In the genomic region with DNA sequence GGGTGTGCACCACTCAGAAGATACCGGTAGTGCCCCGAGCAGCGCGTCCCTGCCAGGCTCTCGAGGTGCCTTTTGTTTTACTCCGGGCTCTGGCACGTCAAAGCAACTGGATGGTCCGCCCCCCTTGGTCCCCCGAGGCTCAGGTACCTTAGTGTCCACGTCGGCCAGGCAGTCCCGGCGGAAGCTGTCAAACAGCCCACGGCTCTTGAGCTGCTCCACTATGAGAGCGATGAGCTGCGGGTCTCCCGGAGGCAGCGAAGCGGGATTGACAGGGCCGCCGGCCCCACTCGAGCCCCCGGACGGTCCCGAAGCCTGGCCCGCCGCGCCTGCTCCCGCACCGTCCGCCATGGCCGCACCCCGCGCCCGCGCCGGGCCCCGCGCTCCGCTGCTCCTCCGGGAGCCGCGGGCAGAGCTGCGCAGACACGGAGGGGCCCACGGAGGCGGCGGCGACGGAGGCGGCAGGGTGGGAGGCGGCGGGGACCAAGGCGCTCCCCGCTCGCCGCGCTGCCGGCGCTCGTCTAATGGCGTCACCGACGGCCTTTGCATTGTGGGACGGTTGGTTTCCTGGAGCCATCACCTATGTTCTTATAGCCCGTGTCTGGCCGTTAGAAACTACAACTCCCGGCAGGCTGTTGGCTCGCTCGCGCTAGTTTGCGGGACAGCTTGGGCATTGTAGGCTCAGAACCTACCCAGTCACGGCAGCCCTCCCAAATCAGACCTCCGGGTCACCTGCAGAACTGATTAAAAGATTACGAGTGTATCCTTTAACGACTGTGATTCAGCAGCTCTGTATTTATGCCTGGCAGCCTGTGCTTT, we compare ENCODE assay signal across 8 mouse cellular contexts. TPM values are rescaled to one million over a fixed set of nuclear protein-coding genes. Genes with fewer than 3 reads are reported as not detected.
DNase-seq lines count a peak whose midpoint lies in the region; ATAC-seq and TF ChIP-seq lines count a peak whose summit lies in the region.

A gene (minus strand): TSS at position 532 of the 816 bp plus-strand sequence.

- peak within 1 kb of the TSS; percentile 93 for H3K9ac ChIP-seq in lung, postnatal 0 days (replicated peaks; ENCODE audit: low read depth)

- peak within 1 kb of the TSS; percentile 95 for H3K27ac ChIP-seq in hindbrain, embryonic 10.5 days
- H3K27ac ChIP-seq in lung, postnatal 0 days (ENCODE audit: low read length), result peak within 1 kb of the TSS; percentile 51; the same call in 1 of the 2 replicates

- no peak for TF ChIP-seq CTCF in lung, postnatal 0 days (IDR thresholded peaks at IDR 0.05)

- peak within 1 kb of the TSS; percentile 72 for H3K4me2 ChIP-seq in lung, postnatal 0 days (replicated peaks; ENCODE audit: low read depth, low read length)

- no peaks in the 10 kb centered on the region for H3K27me3 ChIP-seq in hindbrain, embryonic 10.5 days (ENCODE audit: insufficient read depth, poor library complexity, severe bottlenecking)
- no peaks in the 10 kb centered on the region for H3K27me3 ChIP-seq in lung, postnatal 0 days (replicated peaks; ENCODE audit: insufficient read depth, low read length)

- ATAC-seq in frontal cortex, adult (ENCODE audit: low TSS enrichment), result peak; percentile 96
- peak; percentile 99 for ATAC-seq in lung, postnatal 0 days

- peaks cover 23% of the 10 kb centered on the region for H3K4me1 ChIP-seq in hindbrain, embryonic 10.5 days (replicated peaks)
- peaks cover 4% of the 10 kb centered on the region; the same call in 1 of the 2 replicates for H3K4me1 ChIP-seq in lung, postnatal 0 days (ENCODE audit: insufficient read depth, low read depth, low read length)

- H3K4me3 ChIP-seq in hindbrain, embryonic 10.5 days, result peak within 1 kb of the TSS; percentile 95
- H3K4me3 ChIP-seq in lung, postnatal 0 days (ENCODE audit: low read depth, low read length), result peak within 1 kb of the TSS; percentile 98

- no peak for TF ChIP-seq EP300 in lung, postnatal 0 days (IDR thresholded peaks at IDR 0.05)

- no peaks in the 10 kb centered on the region for H3K9me3 ChIP-seq in hindbrain, embryonic 10.5 days
- H3K9me3 ChIP-seq in lung, postnatal 0 days (ENCODE audit: low read length), result no peaks in the 10 kb centered on the region

- peak; percentile 88 for DNase-seq in MEL-GATA-1-ER (ENCODE audit: extremely low read depth, low read depth)
- DNase-seq in cerebellum, adult 8-10 months, result peak; percentile 93
- DNase-seq in hindbrain, embryonic 10.5 days (ENCODE audit: low spot score), result peak; percentile 92
- peak; percentile 97 for DNase-seq in layer of hippocampus, adult 9-11 months
- peak; percentile 98 for DNase-seq in lung, postnatal 0 days (ENCODE audit: low spot score)
- peak; percentile 83 for DNase-seq in ovary, postnatal 14 days (ENCODE audit: low spot score)
- DNase-seq in thymus, postnatal 14 days, result peak; percentile 93

- H3K36me3 ChIP-seq in hindbrain, embryonic 10.5 days, result peaks cover 38% of the 10 kb centered on the region
- H3K36me3 ChIP-seq in lung, postnatal 0 days (ENCODE audit: insufficient read depth, low read length), result no peaks in the 10 kb centered on the region

- under 1% methylated on average over 76 of the region's 76 CpGs for WGBS in hindbrain, embryonic 10.5 days
- under 1% methylated on average over 61 of the region's 76 CpGs for WGBS in lung, postnatal 0 days

RNA-seq across cellular contexts. Expression of the gene that starts here (rescaled TPM):
- 123 and 136 TPM in 2 replicates for polyA plus RNA-seq in hindbrain, embryonic 10.5 days (2016; fragmentation: Nextera tagmentation; extraction: Ambion mirVana)
- 51.1 and 53.2 TPM in 2 replicates for polyA plus RNA-seq in lung, postnatal 0 days (2015; fragmentation: Nextera tagmentation; extraction: Ambion mirVana)

Comparison
In these comparisons a context has a peak if more than half of its experiments do, and no peak if none do; other contexts are left out.
1. Peak in every context shown above with its lines: DNase-seq, ATAC-seq, H3K4me3 ChIP-seq and H3K27ac ChIP-seq.